Mouse (Mus musculus): Measurements from ENCODE around the gene Abhd2.

The Abhd2 gene

GRCm38 (mm10) chr7:79387991-79388390 lies 115.0 kb downstream of the Abhd2 start:
- DNase-seq: no peak

GRCm38 (mm10) chr7:79388671-79389206 lies 115.7 kb downstream of the Abhd2 start:
- no peak for DNase-seq

- DNase-seq: no peak
These were observed 117.2 kb downstream of the Abhd2 start for GRCm38 (mm10) chr7:79390141-79390708.

GRCm38 (mm10) chr7:79391471-79391870 lies 118.5 kb downstream of the Abhd2 start:
- DNase-seq: no peak

- peak; percentile 99 for DNase-seq
These were observed 119.1 kb downstream of the Abhd2 start, which contains the start of gene Fanci for GRCm38 (mm10) chr7:79391883-79392649. Gene Fanci, plus strand, starts transcription at chr7:79391929.

- peak; percentile 52 for DNase-seq
These were observed 120.0 kb downstream of the Abhd2 start for GRCm38 (mm10) chr7:79392860-79393513.

- no peak for DNase-seq
These were observed 120.9 kb downstream of the Abhd2 start for GRCm38 (mm10) chr7:79393924-79394323.

- no peak for DNase-seq
These were observed 121.7 kb downstream of the Abhd2 start for GRCm38 (mm10) chr7:79394666-79395065.

- no peak for DNase-seq
These were observed 122.2 kb downstream of the Abhd2 start for GRCm38 (mm10) chr7:79395186-79395585.

GRCm38 (mm10) chr7:79397446-79397963 lies 124.5 kb downstream of the Abhd2 start:
- DNase-seq: no peak

GRCm38 (mm10) chr7:79398426-79398825 lies 125.4 kb downstream of the Abhd2 start:
- DNase-seq: no peak

- DNase-seq: no peak
These were observed 126.0 kb downstream of the Abhd2 start for GRCm38 (mm10) chr7:79398971-79399370.

- no peak for DNase-seq
These were observed 127.3 kb downstream of the Abhd2 start for GRCm38 (mm10) chr7:79400296-79400695.

- no peak for DNase-seq
These were observed 141.7 kb downstream of the Abhd2 start for GRCm38 (mm10) chr7:79414449-79415375.
